Mouse (Mus musculus): ENCODE measurements around the gene Thsd7a.

The Thsd7a gene

DNA sequence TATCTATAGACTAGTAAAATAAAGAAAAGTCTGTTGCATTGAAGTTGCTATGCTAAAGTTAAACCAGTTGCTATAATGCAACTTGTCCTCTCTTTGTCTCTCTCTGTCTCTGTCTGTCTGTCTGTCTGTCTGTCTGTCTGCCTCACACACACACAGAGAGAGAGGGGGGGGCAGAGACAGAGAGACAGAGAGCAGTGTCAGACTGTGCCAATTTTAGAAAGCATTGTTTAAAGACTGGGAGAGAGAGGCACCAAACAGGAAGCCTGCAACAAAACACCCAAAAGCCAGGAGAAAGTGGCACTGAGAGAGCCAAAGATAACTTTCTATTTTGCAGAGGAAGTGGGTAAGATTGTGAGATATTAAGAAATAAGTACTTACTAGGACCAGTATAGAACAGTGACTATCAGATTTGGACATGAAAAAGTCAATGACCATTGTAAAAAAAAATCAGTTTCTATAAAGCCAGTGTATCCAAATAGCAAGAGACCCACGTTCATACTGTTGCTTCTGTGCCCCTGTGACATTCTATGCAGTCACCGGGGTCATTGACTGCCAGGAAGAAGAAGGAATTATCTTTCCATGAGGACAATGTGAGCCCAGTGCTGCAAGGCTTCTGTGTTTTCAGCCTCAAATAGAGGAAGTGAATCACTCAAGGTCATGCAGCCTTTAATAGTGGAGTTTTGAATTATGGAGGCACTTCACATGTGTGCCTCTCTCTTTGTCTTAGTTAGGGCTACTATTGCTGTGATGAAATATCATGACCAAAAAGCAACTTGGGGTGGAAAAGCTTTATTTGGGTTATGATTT, 355.4 kb downstream of the Thsd7a start:
- no peak for DNase-seq (ENCODE audit: low read depth, low spot score)

DNA sequence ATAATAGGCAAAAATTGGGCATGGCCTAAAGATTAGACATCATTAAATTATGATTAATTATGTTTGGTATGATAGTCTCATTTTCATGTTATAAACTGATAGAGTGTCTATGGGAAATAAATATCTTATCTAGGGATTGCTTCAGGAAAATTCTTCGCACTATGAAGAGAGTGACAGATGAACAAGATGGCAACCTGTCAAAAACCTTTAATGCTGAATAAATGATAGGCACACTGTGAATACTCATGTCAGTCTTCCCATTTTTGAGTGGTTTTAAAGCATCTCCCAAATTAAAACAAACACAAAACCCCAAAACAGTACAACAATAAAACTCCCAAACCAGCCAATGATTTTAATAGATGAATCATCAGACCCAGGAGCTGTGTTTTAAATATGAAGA, 362.5 kb downstream of the Thsd7a start:
- no peak for DNase-seq (ENCODE audit: low read depth, low spot score)

DNA sequence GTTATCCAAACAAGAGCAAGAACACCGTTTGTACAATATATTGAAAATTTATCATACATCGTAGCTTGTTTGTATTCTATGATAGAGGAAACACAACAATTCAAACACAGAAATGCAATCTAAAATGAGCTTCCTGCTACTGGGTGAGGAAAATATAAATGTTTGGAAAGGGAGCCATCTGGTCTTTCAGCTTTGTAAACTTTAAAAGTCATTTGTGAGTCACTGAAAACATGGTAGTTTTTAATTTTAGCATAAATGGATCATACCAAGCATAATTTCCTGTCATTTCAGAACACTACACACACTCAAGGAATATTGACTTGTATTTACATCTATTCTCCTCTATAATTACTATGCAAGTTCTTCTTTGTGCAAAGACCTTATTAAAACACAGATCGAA, 363.6 kb downstream of the Thsd7a start:
- DNase-seq (ENCODE audit: low read depth, low spot score), result no peak

DNA sequence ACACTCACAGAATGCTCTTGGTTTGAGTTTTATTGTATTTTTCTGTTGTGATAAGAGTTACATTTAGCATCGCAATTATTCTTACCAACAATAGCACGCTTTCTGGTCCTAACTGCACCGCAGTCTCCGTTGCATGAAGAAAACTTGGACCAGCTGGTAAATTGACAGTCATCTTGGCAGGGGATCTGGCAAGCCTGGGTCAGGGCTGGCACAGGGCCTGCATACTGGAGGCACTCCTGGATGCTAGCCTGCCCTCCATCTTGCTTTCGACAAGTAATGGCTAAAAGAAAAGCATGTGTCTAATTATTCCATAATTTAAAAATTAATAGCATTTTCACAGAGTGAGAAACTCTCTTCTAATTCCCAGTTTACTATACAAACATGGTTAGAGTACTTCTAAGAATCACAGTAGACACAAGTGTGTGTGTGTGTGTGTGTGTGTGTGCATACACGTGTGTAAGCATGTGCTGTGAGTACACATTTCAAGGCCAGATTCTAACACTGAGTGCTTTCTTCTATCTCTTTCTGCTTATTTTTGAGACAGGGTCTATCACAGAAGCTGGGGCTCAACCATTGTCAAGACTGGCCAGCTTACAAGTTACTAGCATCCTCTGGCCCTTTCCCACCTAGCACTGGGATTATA, 368.0 kb downstream of the Thsd7a start:
- DNase-seq (ENCODE audit: low read depth, low spot score), result no peak

DNA sequence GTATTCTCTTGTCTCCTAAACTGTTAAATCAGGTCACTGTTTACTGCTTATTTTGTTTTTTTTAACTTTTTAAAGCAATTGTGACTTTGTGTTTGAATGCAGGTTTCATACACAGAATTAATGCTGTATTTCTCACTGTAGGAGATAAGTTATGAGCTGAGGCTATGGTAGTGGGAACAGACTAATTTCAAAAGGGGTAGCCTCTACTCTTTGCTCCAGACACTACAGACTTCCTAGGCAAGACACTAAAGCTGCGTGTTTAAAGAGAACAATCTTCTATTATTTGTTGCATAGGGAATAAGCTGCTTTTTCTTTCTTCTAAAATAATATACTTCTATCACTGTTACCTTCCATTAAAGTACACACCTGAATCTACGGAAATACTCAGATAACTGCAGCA, 368.5 kb downstream of the Thsd7a start:
- DNase-seq (ENCODE audit: low read depth, low spot score), result no peak

DNA sequence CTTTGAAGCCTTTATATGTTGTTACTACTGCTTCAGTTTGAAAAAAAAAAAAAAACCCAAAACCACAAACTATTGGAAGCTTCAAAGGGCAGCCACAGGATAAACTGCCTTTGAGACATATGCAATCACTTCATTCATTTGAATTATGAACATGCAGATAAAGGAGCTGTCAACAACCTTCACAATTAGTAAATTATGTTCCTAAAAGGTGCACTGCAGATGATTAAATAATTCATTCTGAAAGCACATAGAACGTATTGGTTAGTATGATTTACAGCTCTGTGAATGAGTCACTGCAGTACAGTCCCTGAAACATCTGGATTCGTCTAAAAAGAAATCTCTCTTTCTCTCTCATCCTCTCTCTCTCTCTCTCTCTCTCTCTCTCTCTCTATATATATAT, 390.5 kb downstream of the Thsd7a start:
- no peak for DNase-seq (ENCODE audit: low read depth, low spot score)

DNA sequence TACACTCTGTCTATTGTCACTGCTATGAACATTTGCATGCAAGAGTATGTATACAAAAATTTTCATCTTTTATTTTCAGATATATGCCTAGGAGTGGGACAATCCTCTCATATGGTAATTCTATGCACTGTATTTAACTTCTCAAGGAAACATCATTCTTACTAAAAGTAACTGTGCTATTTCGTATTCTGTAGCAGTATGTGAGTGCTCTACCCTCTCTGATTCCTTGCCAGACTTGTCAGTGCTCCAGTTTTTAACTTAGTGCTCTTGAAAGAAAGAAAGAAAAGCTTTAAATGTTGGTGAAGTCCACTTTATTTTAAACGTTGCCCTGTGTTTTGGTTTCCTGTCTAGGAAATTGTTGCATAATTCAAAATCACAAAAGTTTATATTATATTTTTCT, 395.6 kb downstream of the Thsd7a start:
- no peak for DNase-seq (ENCODE audit: low read depth, low spot score)

DNA sequence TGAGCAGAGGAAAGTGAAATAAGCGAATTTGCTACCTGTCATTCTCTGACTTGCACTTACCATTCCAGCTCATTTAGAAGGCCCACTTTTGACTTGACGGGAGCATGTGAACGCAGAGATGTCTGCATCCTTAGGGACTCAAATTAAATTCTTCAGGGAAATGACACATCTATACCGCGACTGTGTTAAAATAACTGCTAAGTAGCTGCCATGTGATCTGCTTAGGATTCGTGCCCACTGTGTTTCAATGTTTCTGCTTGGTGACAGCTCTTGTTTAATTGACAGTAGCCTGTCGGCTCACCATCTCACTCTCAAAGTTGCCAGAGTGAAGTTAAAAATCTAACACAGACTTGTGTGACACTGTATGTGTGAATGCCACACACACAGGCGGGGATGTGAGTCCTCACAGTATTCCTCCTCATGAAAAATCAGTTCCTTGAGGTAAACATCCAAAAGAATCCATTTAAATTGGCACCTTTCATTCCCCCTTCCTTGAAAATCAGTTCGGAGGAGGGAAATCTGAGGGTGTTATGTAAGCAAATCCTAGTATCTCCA, 397.0 kb downstream of the Thsd7a start:
- no peak for DNase-seq (ENCODE audit: low read depth, low spot score)

DNA sequence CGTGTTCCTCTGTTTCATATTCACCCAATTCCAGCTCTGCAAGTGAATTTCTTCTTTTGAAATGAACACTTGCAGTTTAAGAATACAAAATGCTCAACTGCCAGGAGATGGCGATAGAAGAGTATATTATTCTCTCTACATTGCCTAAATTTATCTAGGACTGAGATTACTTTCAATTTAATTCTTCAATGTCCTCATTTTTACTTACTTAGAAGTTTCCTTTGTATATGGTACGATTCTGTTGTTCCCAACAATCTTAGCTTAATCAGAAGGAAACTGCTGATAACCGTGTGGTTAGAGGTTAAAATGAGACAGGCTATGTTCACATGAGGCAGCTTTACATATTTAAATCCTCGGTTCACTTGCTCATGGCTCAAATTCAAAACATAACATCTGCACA, 398.5 kb downstream of the Thsd7a start:
- no peak for DNase-seq (ENCODE audit: low read depth, low spot score)

DNA sequence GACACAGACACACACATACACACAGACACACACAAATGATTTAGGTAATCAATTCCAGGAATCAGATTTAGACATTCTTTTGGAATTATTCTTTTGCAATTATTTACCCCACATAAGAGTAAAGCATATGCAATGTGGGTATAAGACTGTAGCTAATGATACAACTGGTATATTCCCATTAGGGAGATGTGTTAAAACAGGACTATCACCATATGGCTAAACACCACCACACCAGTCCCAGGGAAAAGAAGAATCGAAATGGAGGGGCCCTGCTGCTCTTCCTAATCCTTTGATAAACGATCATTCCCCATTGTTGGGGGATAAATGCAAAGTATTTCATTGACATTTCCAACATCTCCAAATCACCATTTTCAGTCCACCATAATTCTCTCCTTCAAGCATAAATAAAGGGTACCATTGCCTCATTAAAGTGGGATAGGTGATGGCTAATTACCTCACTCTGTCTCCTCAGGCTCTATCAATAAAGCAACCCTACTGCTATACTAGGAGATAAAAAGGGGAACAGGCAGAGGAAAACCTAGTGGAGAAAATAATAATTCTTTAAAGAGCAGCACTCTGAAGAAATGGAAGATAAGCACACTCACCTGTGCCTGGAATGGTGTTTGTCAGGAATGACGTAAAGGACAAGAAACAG, 400.0 kb downstream of the Thsd7a start:
- DNase-seq (ENCODE audit: low read depth, low spot score), result no peak

DNA sequence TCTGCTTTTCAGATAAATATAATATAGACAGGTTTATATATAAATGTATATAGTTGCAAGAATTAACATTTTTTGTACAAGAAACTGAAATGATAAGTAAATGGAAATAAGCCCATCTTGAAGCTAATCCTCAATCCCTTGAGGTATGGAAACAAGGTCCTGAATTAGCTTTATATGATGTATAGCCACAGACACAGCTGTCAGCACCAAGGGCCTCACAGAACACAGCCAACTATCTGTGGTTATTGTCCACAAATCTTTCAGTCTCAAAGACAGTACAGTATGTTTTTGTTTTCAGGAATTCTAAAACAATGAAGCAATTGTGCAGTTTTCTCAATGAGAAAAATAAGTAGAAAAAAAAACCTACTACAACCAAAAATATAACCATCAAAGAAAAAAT, 400.5 kb downstream of the Thsd7a start:
- DNase-seq (ENCODE audit: low read depth, low spot score), result no peak

DNA sequence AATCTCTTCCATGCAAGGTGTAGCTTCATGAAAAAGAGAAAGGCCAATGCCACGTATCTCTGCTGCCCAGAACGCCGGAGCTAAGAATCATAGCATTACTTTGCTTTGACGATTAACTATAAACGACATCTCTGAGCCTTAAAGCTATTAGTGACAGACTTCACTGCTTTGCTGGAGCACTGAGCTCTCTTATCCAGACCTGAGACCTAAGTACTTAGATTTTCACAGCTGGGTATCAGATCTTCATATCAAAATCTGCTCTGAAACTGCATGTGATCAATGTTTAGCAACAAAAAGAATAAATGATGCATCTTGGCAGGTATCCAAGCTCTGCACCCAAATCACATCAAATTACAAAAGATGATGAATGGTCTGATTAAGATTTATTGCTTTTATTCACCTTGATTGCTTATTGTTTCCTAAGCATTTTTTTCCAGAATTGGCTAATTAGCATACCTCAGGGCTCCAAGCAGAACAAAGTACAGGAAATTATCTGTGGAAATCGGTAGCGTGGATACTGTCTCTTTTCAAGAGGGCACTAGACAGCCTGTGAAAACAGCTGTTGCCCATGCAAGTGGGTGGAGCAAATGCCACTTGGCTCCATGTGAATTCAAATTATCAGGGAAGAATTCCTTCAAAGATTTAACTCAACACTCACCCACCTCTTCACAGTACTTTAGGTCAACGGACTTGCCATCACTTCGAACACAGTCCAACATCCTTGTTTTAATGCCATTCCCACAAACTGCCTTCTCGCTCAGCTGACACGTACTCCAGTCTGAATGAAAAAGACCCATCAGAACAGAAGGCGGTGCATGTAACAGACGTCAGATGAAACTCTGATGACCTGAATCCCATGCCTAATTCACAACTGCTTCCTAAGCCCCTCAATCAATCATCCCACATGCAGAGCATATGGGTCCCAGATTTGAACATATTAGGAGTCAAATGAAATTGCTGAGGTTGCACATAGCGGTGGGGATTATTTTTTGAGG, 412.3 kb downstream of the Thsd7a start:
- no peak for DNase-seq (ENCODE audit: low read depth, low spot score)

DNA sequence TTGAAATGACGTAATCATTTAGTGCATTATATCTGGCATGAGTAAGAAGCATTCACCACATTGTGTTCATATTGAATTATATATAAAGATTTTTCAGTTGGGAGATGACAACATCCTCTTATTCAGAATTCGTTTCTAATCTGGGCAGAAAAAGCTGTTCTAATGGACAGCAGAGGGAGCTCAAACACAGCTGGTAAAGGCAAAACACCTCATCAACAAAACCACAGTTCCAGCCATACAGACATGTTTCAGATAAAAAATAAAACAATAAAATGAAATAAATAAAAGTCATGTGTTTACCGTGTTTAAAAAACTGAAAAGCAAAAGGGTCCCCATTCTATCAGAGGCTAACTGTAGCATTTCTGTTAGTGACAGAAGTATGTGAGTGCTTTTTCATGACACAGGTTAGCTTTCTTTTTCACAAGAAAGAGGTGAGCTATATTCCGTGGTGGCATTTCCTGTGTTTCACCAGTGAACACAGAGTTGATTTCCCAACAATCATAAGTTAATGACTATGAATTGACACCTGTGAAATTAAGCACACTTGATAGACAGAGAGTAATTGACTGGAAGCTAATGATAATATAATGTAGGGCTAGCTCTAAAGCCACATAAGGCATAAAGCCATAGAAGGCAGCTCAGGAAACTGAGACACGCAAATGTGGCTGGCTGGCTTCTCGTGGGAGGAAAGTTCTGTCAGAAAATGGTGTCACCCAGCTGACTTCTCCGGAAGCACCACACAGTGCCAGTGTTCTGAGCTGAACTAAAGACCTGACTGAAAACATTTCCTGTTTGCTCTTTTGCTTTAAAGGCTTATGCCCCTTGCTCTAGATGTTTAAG, 433.9 kb downstream of the Thsd7a start:
- DNase-seq (ENCODE audit: low read depth, low spot score), result peak; percentile 16

DNA sequence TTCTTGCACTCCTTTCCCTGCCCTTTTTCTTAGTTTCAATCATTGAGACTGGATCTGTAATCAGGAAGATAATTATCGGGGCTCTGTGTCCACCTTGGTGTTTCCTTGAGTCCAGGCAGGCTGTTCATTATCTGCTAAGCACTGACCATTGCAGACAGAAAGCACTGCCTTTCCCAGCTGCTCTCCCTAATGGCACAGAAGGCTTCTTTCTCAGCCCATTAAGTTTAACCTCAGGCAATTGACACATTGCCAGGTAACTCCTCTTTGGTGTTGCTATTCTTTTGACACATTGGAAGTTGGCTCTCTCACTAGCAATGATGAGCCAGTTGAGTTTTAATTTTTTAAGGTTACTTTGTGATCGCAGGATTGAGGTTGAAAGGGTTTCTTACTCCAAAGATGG, 441.7 kb downstream of the Thsd7a start:
- DNase-seq (ENCODE audit: low read depth, low spot score), result no peak

DNA sequence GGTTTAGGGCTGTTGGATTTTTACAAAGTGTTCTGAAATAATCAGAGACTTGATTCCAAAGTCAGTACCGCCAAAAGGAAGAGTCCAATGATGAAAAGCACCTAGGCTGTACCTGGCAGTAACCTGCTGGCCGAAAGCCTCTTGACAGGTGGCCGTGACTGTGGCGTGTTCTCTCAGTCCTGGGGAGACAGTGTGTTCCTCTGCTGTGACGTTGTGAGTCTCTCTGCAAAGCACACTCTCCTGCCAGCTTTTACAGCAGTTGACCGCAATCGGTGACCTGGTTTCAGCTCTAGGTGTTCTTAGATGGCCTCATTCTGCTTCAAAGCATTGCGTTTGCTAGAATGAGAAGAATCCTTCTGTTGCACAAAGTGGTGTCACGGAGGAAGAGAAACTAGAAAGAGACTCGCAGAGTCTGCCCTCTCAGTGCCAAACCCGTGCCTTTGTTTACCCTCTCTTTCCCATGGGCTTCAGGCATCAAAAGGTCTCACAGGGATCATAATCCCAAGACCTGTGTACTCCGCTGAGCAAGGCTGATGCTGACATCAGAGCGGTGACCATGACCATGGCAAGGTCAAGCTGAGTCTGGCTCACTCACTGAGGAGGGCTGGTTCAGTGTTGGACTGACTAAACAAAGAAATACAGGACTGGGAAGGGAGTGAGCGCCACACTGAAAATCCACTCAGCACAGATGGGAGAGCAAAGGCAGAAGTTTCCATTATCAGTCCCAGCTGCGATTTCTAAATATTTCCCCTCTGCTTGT, 486.4 kb downstream of the Thsd7a start:
- no peak for DNase-seq (ENCODE audit: low read depth, low spot score)

Data from embryo, embryonic 11.5 days (tissue).